In genomic region chr4:129050901-129051417, GRCm38 (mm10) we compare ENCODE assay signal across 1 mouse cellular context.
TF ChIP-seq lines count a peak whose summit lies in the region.

No protein-coding gene starts in this region.

TF ChIP-seq in MEL, 35 proteins besides CTCF, POLR2A, EP300 and RAD21 (continued from another document):
- TF ChIP-seq USF1 (IDR thresholded peaks at IDR 0.05; ENCODE audit: low read depth, low read length) (no peak), ELF1 (IDR thresholded peaks at IDR 0.05; ENCODE audit: low read depth, low read length) (no peak), GABPA (IDR thresholded peaks at IDR 0.05; ENCODE audit: low read depth, low read length) (no peak), TBP (IDR thresholded peaks at IDR 0.05; ENCODE audit: low read depth, low read length) (no peak), NRF1 (IDR thresholded peaks at IDR 0.05; ENCODE audit: insufficient read depth, low read depth, low read length, poor library complexity, severe bottlenecking) (no peak), MYB (IDR thresholded peaks at IDR 0.05; ENCODE audit: low read depth, low read length) (no peak)
TF ChIP-seq in MEL: peak in this region for 2.
